Mouse (Mus musculus): ENCODE results near the gene Leo1. TPM values are rescaled to one million over a fixed set of nuclear protein-coding genes. Genes with fewer than 3 reads are reported as not detected.
A peak's percentile ranks its signal among the peaks of the same experiment; 100 is the strongest.

Leo1 gene
- polyA plus RNA-seq, 1 experiment from 2014 or later, result 46.5 TPM

GRCm38 (mm10) chr9:75409852-75410378 lies 31.4 kb upstream of the Leo1 start, which contains the start of gene Mapk6:
Mapk6 (minus strand) TSS chr9:75410005.
- H3K4me3 ChIP-seq, result peak within 1 kb of the TSS; percentile 88
- H3K36me3 ChIP-seq, result no peaks in the 10 kb centered on the region
- peak within 1 kb of the TSS; percentile 85 for H3K4me2 ChIP-seq (replicated peaks)
- peaks cover 53% of the 10 kb centered on the region for H3K4me1 ChIP-seq
- WGBS, result under 1% methylated on average over 56 of the region's 58 CpGs
- peak within 1 kb of the TSS; percentile 94 for H3K9ac ChIP-seq
- peak within 1 kb of the TSS; percentile 98 for H3K27ac ChIP-seq
- H3K27me3 ChIP-seq, result no peaks in the 10 kb centered on the region
- ATAC-seq (ENCODE audit: low FRiP score, low read depth), result peak; percentile 91
- no peaks in the 10 kb centered on the region for H3K9me3 ChIP-seq

GRCm38 (mm10) chr9:75410868-75411487 lies 30.3 kb upstream of the Leo1 start:
- no peaks in the 10 kb centered on the region for H3K9me3 ChIP-seq
- 54% methylated on average over 6 of the region's 6 CpGs for WGBS
- no peak overlapping the region for H3K9ac ChIP-seq
- peak overlapping the region; percentile 85 for H3K4me2 ChIP-seq (replicated peaks)
- no peak overlapping the region for H3K27ac ChIP-seq
- no peak for ATAC-seq (ENCODE audit: low FRiP score, low read depth)
- H3K36me3 ChIP-seq, result no peaks in the 10 kb centered on the region
- H3K4me3 ChIP-seq, result peak overlapping the region; percentile 88; the same call in 1 of the 2 replicates
- H3K27me3 ChIP-seq, result no peaks in the 10 kb centered on the region
- H3K4me1 ChIP-seq, result peaks cover 45% of the 10 kb centered on the region

- no peaks in the 10 kb centered on the region for H3K36me3 ChIP-seq
- H3K4me3 ChIP-seq, result no peak overlapping the region
- H3K4me2 ChIP-seq (replicated peaks), result no peak overlapping the region
- peaks cover 39% of the 10 kb centered on the region for H3K4me1 ChIP-seq
- H3K9me3 ChIP-seq, result no peaks in the 10 kb centered on the region
- no peak overlapping the region for H3K27ac ChIP-seq
- no peaks in the 10 kb centered on the region for H3K27me3 ChIP-seq
- H3K9ac ChIP-seq, result no peak overlapping the region
- no peak for ATAC-seq (ENCODE audit: low FRiP score, low read depth)
- 86% methylated on average over 9 of the region's 9 CpGs for WGBS
Measured at GRCm38 (mm10) chr9:75411584-75411983, 29.7 kb upstream of the Leo1 start.

GRCm38 (mm10) chr9:75413206-75413605 lies 28.1 kb upstream of the Leo1 start:
- Histone ChIP-seq H3K4me2 (replicated peaks) (no peak overlapping the region), H3K36me3 (no peaks in the 10 kb centered on the region), H3K9me3 (no peaks in the 10 kb centered on the region), H3K27me3 (no peaks in the 10 kb centered on the region), H3K4me1 (peaks cover 26% of the 10 kb centered on the region), H3K4me3 (no peak overlapping the region), H3K27ac (no peak overlapping the region), H3K9ac (no peak overlapping the region)
- ATAC-seq (ENCODE audit: low FRiP score, low read depth), result no peak
- WGBS, result 60% methylated on average over 5 of the region's 5 CpGs

GRCm38 (mm10) chr9:75414204-75414603 lies 27.1 kb upstream of the Leo1 start:
- H3K36me3 ChIP-seq, result no peaks in the 10 kb centered on the region
- H3K4me2 ChIP-seq (replicated peaks), result no peak overlapping the region
- peaks cover 23% of the 10 kb centered on the region for H3K4me1 ChIP-seq
- H3K9ac ChIP-seq, result no peak overlapping the region
- no peaks in the 10 kb centered on the region for H3K27me3 ChIP-seq
- H3K4me3 ChIP-seq, result no peak overlapping the region
- no peaks in the 10 kb centered on the region for H3K9me3 ChIP-seq
- no peak overlapping the region for H3K27ac ChIP-seq
- ATAC-seq (ENCODE audit: low FRiP score, low read depth), result no peak
- 32% methylated on average over 5 of the region's 5 CpGs for WGBS

GRCm38 (mm10) chr9:75422251-75422691 lies 19.1 kb upstream of the Leo1 start:
- Histone ChIP-seq H3K4me3 (no peak overlapping the region), H3K27me3 (no peaks in the 10 kb centered on the region), H3K4me1 (no peaks in the 10 kb centered on the region), H3K9me3 (no peaks in the 10 kb centered on the region), H3K4me2 (replicated peaks) (no peak overlapping the region), H3K9ac (no peak overlapping the region), H3K27ac (no peak overlapping the region), H3K36me3 (no peaks in the 10 kb centered on the region)
- WGBS, result 88% methylated on average over 3 of the region's 3 CpGs
- ATAC-seq (ENCODE audit: low FRiP score, low read depth), result no peak

- no peak overlapping the region for H3K27ac ChIP-seq
- WGBS, result 52% methylated on average over 5 of the region's 5 CpGs
- no peak overlapping the region for H3K9ac ChIP-seq
- no peaks in the 10 kb centered on the region for H3K9me3 ChIP-seq
- no peaks in the 10 kb centered on the region for H3K4me1 ChIP-seq
- H3K36me3 ChIP-seq, result no peaks in the 10 kb centered on the region
- H3K4me3 ChIP-seq, result no peak overlapping the region
- H3K4me2 ChIP-seq (replicated peaks), result no peak overlapping the region
- ATAC-seq (ENCODE audit: low FRiP score, low read depth), result no peak
- no peaks in the 10 kb centered on the region for H3K27me3 ChIP-seq
Measured at GRCm38 (mm10) chr9:75423683-75424082, 17.6 kb upstream of the Leo1 start.

- H3K4me1 ChIP-seq, result no peaks in the 10 kb centered on the region
- WGBS, result 68% methylated on average over 6 of the region's 6 CpGs
Measured at GRCm38 (mm10) chr9:75424358-75425150, 16.8 kb upstream of the Leo1 start.

GRCm38 (mm10) chr9:75425796-75426391 lies 15.4 kb upstream of the Leo1 start:
- H3K4me3 ChIP-seq, result no peak overlapping the region
- no peak overlapping the region for H3K9ac ChIP-seq
- H3K4me1 ChIP-seq, result peaks cover 3% of the 10 kb centered on the region
- no peak overlapping the region for H3K27ac ChIP-seq
- no peaks in the 10 kb centered on the region for H3K36me3 ChIP-seq
- no peak overlapping the region for H3K4me2 ChIP-seq (replicated peaks)
- 72% methylated on average over 7 of the region's 7 CpGs for WGBS
- no peaks in the 10 kb centered on the region for H3K27me3 ChIP-seq
- H3K9me3 ChIP-seq, result no peaks in the 10 kb centered on the region
- no peak for ATAC-seq (ENCODE audit: low FRiP score, low read depth)

More at GRCm38 (mm10) chr9:75424358-75425150, 16.8 kb upstream of the Leo1 start:
- Histone ChIP-seq H3K4me2 (replicated peaks) (no peak overlapping the region), H3K36me3 (no peaks in the 10 kb centered on the region), H3K4me3 (no peak overlapping the region), H3K9ac (no peak overlapping the region), H3K9me3 (no peaks in the 10 kb centered on the region), H3K27me3 (no peaks in the 10 kb centered on the region), H3K27ac (no peak overlapping the region)
- ATAC-seq (ENCODE audit: low FRiP score, low read depth), result no peak

GRCm38 (mm10) chr9:75427366-75428273 lies 13.7 kb upstream of the Leo1 start:
- Histone ChIP-seq H3K9ac (no peak overlapping the region), H3K4me2 (replicated peaks) (no peak overlapping the region), H3K27ac (no peak overlapping the region), H3K36me3 (no peaks in the 10 kb centered on the region), H3K9me3 (no peaks in the 10 kb centered on the region), H3K4me1 (peaks cover 9% of the 10 kb centered on the region), H3K27me3 (no peaks in the 10 kb centered on the region), H3K4me3 (no peak overlapping the region)
- no peak for ATAC-seq (ENCODE audit: low FRiP score, low read depth)
- 72% methylated on average over 9 of the region's 9 CpGs for WGBS

GRCm38 (mm10) chr9:75428274-75428600 lies 13.1 kb upstream of the Leo1 start:
- Histone ChIP-seq H3K9me3 (no peaks in the 10 kb centered on the region), H3K27me3 (no peaks in the 10 kb centered on the region), H3K36me3 (no peaks in the 10 kb centered on the region), H3K27ac (no peak overlapping the region), H3K9ac (no peak overlapping the region), H3K4me1 (peaks cover 9% of the 10 kb centered on the region), H3K4me3 (no peak overlapping the region), H3K4me2 (replicated peaks) (no peak overlapping the region)
- 83% methylated on average over 2 of the region's 2 CpGs for WGBS
- no peak for ATAC-seq (ENCODE audit: low FRiP score, low read depth)
